Mouse (Mus musculus) frontal cortex, postnatal 10 days (tissue): ENCODE results near the gene Carnmt1.

Experiments used
- DNase-seq, 2 experiments: peaks; one replicate each; pipeline ENCODE4 v3.0.0; 2022; ENCODE audit warnings: low spot score in 2 of 2, mixed read lengths in 1 of 2

Carnmt1 gene

DNA sequence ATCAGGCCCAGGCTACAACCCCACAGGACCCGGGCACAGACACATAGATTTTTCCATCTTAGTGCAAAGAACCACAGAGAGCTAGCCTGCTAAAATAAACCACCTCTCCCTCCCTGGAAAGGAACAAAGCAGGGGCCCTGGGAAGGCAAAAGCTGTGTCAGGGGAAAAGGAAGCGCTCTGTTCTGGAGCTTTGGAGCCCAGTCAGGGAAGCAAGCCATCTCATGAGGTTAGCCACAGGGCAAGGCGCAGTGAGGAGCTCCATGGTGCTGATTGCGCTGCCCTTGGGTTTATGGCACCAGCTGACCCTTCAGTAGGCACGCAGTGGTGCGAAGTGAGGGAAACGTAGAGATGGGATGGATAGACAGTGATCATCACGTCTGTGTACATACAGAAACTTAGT lies 16.2 kb upstream of the Carnmt1 start:
- DNase-seq = no peak

- DNase-seq = no peak
Observed at GRCm38 (mm10) chr19:18654984-18655383, 15.6 kb upstream of the Carnmt1 start.

GRCm38 (mm10) chr19:18655999-18656398 lies 14.6 kb upstream of the Carnmt1 start:
- no peak for DNase-seq

- DNase-seq = no peak
Observed at GRCm38 (mm10) chr19:18658473-18658872, 12.1 kb upstream of the Carnmt1 start.

DNA sequence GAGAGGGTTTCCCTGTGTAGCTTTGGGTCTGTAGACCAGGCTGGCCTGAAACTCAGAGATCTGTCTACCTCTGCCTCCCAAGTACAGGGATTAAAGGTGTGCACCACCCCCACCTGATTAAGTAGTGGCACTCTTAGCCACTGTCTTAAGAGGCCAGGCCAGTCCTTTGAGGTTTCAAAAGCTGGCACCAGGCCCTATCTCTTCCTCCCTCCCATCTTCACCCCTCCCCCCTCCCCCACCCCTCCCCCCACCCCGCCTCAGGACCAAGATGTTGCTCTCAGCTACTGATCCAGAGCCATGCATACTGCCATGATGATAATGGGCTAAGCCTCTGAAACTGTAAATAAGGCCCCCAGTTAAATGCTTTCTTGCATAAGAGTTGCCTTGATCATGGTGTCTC lies 11.2 kb upstream of the Carnmt1 start:
- DNase-seq = no peak

- DNase-seq = no peak
Observed at GRCm38 (mm10) chr19:18660466-18660865, 10.1 kb upstream of the Carnmt1 start.

GRCm38 (mm10) chr19:18661683-18662082 lies 8.9 kb upstream of the Carnmt1 start:
- no peak for DNase-seq

DNA sequence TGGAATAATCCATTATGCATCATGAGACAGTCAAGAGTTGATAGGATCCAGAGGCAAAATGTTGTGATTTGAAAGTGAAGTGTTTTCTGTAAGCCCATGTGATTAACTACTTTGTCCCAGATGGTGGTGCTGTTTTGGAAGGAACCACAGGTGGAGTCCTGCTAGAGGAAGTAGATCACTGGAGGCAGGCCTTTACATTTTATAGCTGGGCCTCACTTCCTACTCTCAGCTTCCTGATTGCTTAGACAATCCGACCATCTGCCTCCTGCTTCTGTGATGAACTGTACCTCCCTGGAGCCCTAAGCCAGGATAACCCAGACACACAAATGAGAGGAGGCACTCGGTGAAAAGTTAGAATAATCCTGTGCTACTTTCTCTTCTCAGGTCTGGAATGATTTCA lies 6.7 kb upstream of the Carnmt1 start:
- DNase-seq = no peak

- DNase-seq = no peak
Observed at GRCm38 (mm10) chr19:18666966-18667365, 3.6 kb upstream of the Carnmt1 start.

- DNase-seq = no peak
Observed at GRCm38 (mm10) chr19:18669551-18669950, 1.0 kb upstream of the Carnmt1 start.

GRCm38 (mm10) chr19:18671056-18671741 lies 635 bp downstream of the Carnmt1 start:
- peak; percentile 36 to 38 for DNase-seq

- no peak for DNase-seq
Observed at GRCm38 (mm10) chr19:18672498-18672897, 1.9 kb downstream of the Carnmt1 start.

DNA sequence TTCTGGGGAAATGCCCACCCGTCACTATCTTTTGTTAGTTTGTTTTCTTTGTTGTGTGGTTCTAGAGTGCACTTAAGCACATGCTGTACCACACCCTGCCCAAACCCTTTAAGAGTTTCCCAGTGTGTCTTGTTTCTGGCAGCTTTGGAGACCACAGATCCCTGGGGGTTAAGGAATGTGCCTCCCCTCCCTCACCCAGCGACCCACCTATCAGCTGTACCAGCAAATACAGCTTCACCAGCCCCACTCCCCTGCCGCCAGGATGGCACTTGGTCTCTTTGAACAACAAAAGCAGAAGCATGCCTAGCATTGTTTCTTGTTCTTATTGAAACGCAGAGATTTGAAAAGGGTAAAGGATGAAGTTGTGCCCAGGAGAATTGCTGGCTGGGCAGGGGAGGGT lies 2.6 kb downstream of the Carnmt1 start:
- no peak for DNase-seq

GRCm38 (mm10) chr19:18682142-18682541 lies 11.6 kb downstream of the Carnmt1 start:
- DNase-seq = no peak

DNA sequence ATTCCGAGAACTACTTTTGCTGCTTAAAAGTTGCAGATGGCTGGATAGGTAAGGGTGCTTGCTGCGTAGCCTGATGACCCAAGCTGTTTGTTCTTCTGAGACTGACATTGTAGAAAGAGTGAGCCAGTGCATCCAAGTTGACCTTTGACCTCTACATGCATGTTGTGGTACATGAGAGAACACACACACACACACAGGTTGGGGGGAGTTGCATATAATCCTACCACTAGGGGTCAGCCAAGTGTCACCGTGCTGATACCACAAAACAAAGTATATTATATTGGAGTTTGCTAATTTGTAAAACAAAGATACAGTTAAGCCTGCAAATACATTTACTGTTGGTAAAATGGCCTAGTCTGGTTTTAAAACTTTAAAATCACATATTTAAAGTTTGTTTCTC lies 17.0 kb downstream of the Carnmt1 start:
- DNase-seq = no peak

- no peak for DNase-seq
Observed at GRCm38 (mm10) chr19:18692176-18692575, 21.6 kb downstream of the Carnmt1 start.

DNA sequence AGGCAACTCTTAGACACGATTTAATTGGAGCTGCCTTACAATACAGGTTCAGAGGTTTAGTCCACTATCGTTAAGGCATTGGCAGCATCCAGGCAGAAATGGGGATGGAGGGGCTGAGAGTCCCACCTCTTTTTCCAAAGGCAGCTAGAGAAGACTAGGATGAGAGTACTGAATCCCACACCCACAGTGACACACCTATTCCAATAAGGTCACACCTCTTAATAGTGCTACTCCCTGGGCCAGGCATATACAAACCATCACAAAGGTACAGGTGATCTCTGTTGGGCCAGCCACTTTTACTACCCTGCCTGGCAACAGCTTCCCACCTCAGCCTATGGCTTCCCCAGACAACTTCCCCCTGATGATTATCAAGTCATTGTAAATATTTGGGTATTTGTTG lies 22.2 kb downstream of the Carnmt1 start:
- no peak for DNase-seq

DNA sequence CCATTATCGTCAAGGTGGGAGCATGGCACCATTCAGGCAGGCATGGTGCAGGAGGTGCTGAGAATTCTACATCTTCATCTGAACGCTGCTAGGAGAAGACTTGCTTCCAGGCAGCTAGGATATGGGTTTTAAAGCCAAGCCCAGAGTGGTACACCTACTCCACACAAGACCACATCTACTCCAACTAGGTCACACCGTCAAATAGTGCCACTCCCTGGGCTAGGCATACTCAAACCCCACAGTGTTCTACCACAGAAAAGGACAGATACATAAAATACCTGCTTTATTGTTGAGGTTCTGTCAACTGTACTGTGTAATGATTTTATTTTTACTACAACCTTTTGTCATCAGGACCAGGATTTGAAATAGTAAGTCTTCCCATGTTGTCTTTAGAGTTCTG lies 24.6 kb downstream of the Carnmt1 start:
- no peak for DNase-seq

- DNase-seq = no peak
Observed at GRCm38 (mm10) chr19:18695552-18695951, 25.0 kb downstream of the Carnmt1 start.

GRCm38 (mm10) chr19:18708101-18708500 lies 37.5 kb downstream of the Carnmt1 start:
- DNase-seq = no peak

DNA sequence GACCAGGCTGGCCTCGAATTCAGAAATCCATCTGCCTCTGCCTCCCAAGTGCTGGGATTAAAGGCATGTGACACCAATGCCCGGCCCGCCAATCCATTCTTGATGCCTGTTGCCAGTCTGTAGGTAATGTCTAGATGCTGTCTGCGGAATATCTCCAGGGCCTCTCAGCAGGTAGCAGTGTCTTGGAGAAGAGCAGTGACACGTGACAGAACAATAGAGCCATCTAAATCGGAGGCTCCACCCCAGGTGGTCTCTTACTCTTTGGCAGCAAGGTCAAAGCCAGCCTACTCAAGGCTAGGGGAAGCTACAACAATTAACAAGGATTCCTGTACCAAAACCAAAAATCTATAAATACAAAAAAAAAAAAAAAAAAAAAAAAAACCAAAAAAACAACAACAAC lies 40.3 kb downstream of the Carnmt1 start:
- DNase-seq = no peak

- DNase-seq = no peak
Observed at GRCm38 (mm10) chr19:18711589-18711988, 41.0 kb downstream of the Carnmt1 start.

- no peak for DNase-seq
Observed at GRCm38 (mm10) chr19:18712153-18712865, 41.7 kb downstream of the Carnmt1 start.
